Mouse (Mus musculus): ENCODE results near the gene Zfp867. TPM values are rescaled to one million over a fixed set of nuclear protein-coding genes. Genes with fewer than 3 reads are reported as not detected.

Zfp867 gene
- polyA plus RNA-seq, 1 experiment from 2014 or later: 8.8 TPM

DNA sequence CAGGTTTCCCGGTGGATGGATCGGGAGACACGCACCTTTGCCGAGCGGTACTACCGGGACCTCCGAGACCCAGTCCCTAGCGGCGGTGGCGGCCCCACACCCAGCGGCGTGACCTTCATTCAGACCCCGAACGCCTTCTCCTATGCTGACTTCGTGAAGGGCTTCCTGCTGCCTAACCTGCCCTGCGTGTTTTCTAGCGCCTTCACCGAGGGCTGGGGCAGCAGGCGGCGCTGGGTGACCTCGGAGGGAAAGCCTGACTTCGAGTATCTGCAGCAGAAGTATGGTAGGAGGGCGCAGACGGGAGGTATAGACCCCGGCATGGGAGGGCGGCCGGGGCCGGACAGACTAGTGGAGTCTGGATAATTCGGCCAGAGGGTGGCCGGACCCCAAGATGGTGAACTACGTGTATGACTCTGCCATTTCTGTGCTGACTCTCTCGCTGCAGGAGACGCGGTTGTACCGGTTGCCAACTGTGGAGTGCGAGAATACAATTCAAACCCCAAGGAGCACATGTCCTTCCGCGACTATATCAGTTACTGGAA is 22.0 kb downstream of the Zfp867 start:
- WGBS: under 1% methylated on average over 36 of the region's 38 CpGs
- peak overlapping the region; percentile 67 for H3K27ac ChIP-seq (replicated peaks; ENCODE audit: low read depth, low read length)
- ATAC-seq (ENCODE audit: low read depth) (peak; percentile 56), DNase-seq (ENCODE audit: low spot score) (peak; percentile 12)
- H3K4me1 ChIP-seq (ENCODE audit: control insufficient read depth, insufficient read depth, low read length): peaks cover 17% of the 10 kb centered on the region
- no peaks in the 10 kb centered on the region for H3K27me3 ChIP-seq (replicated peaks; ENCODE audit: control insufficient read depth, insufficient read depth, low read length)
- H3K9me3 ChIP-seq (ENCODE audit: control insufficient read depth, low read length): no peaks in the 10 kb centered on the region
- H3K4me2 ChIP-seq (ENCODE audit: low read depth, low read length): peak overlapping the region; percentile 79
- peak overlapping the region; percentile 66 for H3K4me3 ChIP-seq (ENCODE audit: low read depth, low read length)
- H3K9ac ChIP-seq (ENCODE audit: low read depth, low read length): peak overlapping the region; percentile 75
- H3K36me3 ChIP-seq (ENCODE audit: control insufficient read depth, insufficient read depth, low read length): peaks cover 33% of the 10 kb centered on the region

DNA sequence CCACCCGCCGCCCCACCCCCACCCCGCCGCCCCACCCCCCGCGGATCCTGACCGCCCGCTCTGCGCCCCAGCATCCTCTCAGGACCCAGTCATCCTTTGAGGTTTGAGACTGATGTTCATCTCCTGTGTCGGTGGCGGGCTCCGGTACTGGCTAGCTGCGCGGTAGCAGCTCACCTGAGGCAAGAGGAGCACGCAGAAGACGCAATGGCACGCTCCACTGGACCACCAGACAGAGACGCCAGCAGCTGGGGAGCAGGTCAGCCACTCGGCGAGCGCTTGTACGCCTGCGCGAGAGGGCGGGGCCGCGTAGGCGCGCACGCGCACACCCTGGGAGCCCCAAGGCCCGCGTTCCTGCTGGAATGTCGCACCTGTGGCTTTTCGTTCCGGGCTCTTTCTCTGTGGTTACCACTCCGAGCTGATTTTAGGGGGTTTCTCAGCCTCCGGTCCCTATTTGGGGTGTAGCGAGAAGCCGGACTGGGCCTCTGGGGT is 22.5 kb downstream of the Zfp867 start, which contains the start of gene Jmjd4:
TSS of gene Jmjd4 (plus strand) at position 305 of the 489 bp plus-strand sequence.
- Histone ChIP-seq H3K27me3 (replicated peaks; ENCODE audit: control insufficient read depth, insufficient read depth, low read length) (no peaks in the 10 kb centered on the region), H3K9ac (ENCODE audit: low read depth, low read length) (peak within 1 kb of the TSS; percentile 75), H3K4me1 (ENCODE audit: control insufficient read depth, insufficient read depth, low read length) (peaks cover 17% of the 10 kb centered on the region), H3K9me3 (ENCODE audit: control insufficient read depth, low read length) (no peaks in the 10 kb centered on the region), H3K36me3 (ENCODE audit: control insufficient read depth, insufficient read depth, low read length) (peaks cover 28% of the 10 kb centered on the region), H3K27ac (replicated peaks; ENCODE audit: low read depth, low read length) (peak within 1 kb of the TSS; percentile 67), H3K4me3 (ENCODE audit: low read depth, low read length) (peak within 1 kb of the TSS; percentile 66), H3K4me2 (ENCODE audit: low read depth, low read length) (peak within 1 kb of the TSS; percentile 79)
- 0% methylated on average over 16 of the region's 40 CpGs for WGBS
- DNase-seq (ENCODE audit: low spot score): peak; percentile 94
- peak; percentile 98 for ATAC-seq (ENCODE audit: low read depth)

DNA sequence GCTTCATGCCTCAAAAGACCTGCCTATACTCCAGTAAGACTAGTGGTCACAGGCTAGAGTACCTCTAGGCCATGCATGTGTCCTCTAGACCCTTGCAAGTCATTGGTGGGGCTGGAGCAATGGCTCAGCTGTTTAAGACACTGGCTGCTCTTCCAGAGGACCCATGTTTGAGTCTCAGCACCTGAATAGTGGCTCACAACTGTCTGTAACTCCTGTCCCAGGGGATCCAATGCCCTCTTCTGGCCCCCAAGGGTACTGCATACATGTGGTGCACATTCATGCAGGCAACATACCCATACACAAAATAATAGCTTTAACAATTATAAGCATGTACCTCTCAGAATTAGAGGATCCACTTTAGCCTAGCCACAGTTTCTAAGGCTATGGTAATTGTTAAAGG is 29.2 kb downstream of the Zfp867 start:
- Histone ChIP-seq H3K4me3 (ENCODE audit: low read depth, low read length) (no peak overlapping the region), H3K36me3 (ENCODE audit: control insufficient read depth, insufficient read depth, low read length) (peaks cover 15% of the 10 kb centered on the region), H3K27ac (replicated peaks; ENCODE audit: low read depth, low read length) (no peak overlapping the region), H3K9ac (ENCODE audit: low read depth, low read length) (no peak overlapping the region), H3K27me3 (replicated peaks; ENCODE audit: control insufficient read depth, insufficient read depth, low read length) (no peaks in the 10 kb centered on the region), H3K4me2 (ENCODE audit: low read depth, low read length) (no peak overlapping the region), H3K9me3 (ENCODE audit: control insufficient read depth, low read length) (no peaks in the 10 kb centered on the region), H3K4me1 (ENCODE audit: control insufficient read depth, insufficient read depth, low read length) (no peaks in the 10 kb centered on the region)
- ATAC-seq (ENCODE audit: low read depth) (no peak), DNase-seq (ENCODE audit: low spot score) (no peak)

DNA sequence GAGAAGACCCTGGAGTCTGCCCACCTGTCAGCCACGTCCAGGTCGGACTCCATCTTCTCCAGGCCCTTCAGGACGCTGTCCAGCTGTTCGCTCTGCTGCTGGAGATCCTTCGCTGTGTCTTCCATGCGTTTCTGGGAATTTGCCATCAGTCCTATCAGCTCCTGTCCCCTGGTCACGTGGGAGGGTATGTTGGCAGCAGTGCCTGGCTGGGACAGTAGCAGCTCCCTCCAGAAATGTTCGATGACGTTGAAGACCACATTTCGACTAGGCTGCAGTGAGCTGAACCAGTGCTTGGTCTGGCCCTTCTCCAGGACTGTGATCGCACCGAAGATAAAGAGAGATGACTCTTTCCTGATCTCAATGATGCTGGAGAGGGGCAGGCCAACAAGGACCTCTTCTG is 34.3 kb downstream of the Zfp867 start:
- ATAC-seq (ENCODE audit: low read depth) (no peak), DNase-seq (ENCODE audit: low spot score) (no peak)
- Histone ChIP-seq H3K36me3 (ENCODE audit: control insufficient read depth, insufficient read depth, low read length) (peaks cover 35% of the 10 kb centered on the region), H3K4me3 (ENCODE audit: low read depth, low read length) (no peak overlapping the region), H3K27me3 (replicated peaks; ENCODE audit: control insufficient read depth, insufficient read depth, low read length) (no peaks in the 10 kb centered on the region), H3K4me2 (ENCODE audit: low read depth, low read length) (no peak overlapping the region), H3K4me1 (ENCODE audit: control insufficient read depth, insufficient read depth, low read length) (no peaks in the 10 kb centered on the region), H3K27ac (replicated peaks; ENCODE audit: low read depth, low read length) (no peak overlapping the region), H3K9ac (ENCODE audit: low read depth, low read length) (no peak overlapping the region), H3K9me3 (ENCODE audit: control insufficient read depth, low read length) (peaks cover 9% of the 10 kb centered on the region; the same call in 1 of the 2 replicates)
- WGBS: 94% methylated on average over 12 of the region's 12 CpGs

DNA sequence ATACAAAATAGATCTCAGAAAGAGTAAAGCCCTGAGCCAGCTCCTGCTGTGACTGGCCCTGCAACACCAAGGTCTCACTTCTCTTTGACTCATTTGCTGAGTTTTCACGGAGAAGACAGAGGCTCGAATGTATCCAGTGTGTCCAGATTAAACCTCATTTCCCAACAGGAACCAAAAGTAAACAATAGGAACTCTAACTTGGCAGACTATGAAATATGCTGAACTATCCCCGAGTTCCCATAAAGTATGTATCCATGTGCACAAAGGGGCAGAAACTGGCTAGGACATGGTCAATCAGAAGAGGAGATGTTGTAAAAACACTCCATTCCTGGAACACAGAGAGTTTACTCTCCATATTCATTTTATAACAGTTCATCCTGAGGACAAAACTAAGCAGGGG is 40.0 kb downstream of the Zfp867 start:
- no peak overlapping the region; the same call in 1 of the 2 replicates for H3K27ac ChIP-seq (replicated peaks; ENCODE audit: low read depth, low read length)
- H3K9ac ChIP-seq (ENCODE audit: low read depth, low read length): no peak overlapping the region
- WGBS: 50% methylated on average over 3 of the region's 3 CpGs
- H3K27me3 ChIP-seq (replicated peaks; ENCODE audit: control insufficient read depth, insufficient read depth, low read length): no peaks in the 10 kb centered on the region
- H3K9me3 ChIP-seq (ENCODE audit: control insufficient read depth, low read length): peaks cover 9% of the 10 kb centered on the region; the same call in 1 of the 2 replicates
- H3K4me1 ChIP-seq (ENCODE audit: control insufficient read depth, insufficient read depth, low read length): no peaks in the 10 kb centered on the region
- DNase-seq (ENCODE audit: low spot score) (no peak), ATAC-seq (ENCODE audit: low read depth) (no peak)
- H3K4me2 ChIP-seq (ENCODE audit: low read depth, low read length): no peak overlapping the region
- H3K36me3 ChIP-seq (ENCODE audit: control insufficient read depth, insufficient read depth, low read length): peaks cover 55% of the 10 kb centered on the region
- H3K4me3 ChIP-seq (ENCODE audit: low read depth, low read length): no peak overlapping the region

DNA sequence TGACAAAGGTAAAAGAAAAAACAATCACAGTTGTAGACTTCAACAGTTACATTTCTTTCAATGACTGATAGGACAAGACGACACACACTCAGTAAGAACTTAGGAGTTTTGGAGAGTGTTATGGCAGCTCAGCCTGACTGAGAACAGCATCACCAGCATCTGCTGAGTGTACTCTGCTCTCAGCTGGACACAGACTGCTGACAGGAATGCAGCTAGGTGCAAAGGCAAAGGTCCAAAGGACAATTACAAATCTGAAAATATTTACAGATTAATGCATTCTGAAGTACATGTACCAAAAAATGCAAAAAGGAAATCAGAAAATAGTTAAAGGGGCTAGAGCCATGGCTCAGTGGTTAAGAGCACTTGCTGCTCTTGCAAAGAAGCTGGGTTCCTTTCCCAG is 42.3 kb downstream of the Zfp867 start:
- ATAC-seq (ENCODE audit: low read depth) (no peak), DNase-seq (ENCODE audit: low spot score) (no peak)
- Histone ChIP-seq H3K36me3 (ENCODE audit: control insufficient read depth, insufficient read depth, low read length) (peaks cover 62% of the 10 kb centered on the region), H3K4me1 (ENCODE audit: control insufficient read depth, insufficient read depth, low read length) (0 out of 2 replicates have a peak, but pooled peaks cover 4% of the 10 kb centered on the region), H3K9ac (ENCODE audit: low read depth, low read length) (no peak overlapping the region), H3K27me3 (replicated peaks; ENCODE audit: control insufficient read depth, insufficient read depth, low read length) (no peaks in the 10 kb centered on the region), H3K27ac (replicated peaks; ENCODE audit: low read depth, low read length) (no peak overlapping the region), H3K4me3 (ENCODE audit: low read depth, low read length) (no peak overlapping the region), H3K9me3 (ENCODE audit: control insufficient read depth, low read length) (no peaks in the 10 kb centered on the region), H3K4me2 (ENCODE audit: low read depth, low read length) (no peak overlapping the region)
- 76% methylated on average over 1 of the region's 1 CpGs for WGBS

DNA sequence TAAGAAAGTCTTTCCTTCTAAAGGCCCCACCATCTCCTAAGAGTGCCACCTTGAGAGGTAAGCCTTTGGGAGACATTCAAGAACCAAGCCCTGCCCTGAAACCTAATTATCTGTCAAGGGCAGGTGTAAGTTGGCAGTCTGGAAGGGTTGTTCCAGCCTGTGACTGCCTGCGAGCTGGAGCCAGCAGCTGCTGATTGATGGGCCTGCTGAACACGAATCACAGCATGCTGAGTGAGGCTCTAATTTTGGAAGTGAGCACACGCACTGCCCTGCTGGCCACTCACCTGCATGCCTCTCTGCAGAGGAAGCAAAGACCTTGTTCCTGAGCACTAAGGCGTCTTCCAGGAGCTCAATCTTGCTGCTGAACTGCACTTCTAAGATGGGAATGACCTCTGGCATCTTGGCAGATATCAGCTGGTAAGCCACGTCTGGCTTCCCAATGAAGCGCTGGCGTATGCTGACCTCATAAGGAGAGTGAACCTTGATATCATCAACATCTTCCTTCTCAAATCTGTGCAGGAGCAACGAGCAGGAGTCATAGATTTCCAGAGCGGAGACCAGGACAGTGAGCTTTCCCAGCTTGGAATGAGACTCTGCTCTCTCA is 44.1 kb downstream of the Zfp867 start:
- peaks cover 7% of the 10 kb centered on the region; the same call in 1 of the 2 replicates for H3K4me1 ChIP-seq (ENCODE audit: control insufficient read depth, insufficient read depth, low read length)
- no peaks in the 10 kb centered on the region for H3K27me3 ChIP-seq (replicated peaks; ENCODE audit: control insufficient read depth, insufficient read depth, low read length)
- DNase-seq (ENCODE audit: low spot score) (no peak), ATAC-seq (ENCODE audit: low read depth) (no peak)
- 86% methylated on average over 9 of the region's 9 CpGs for WGBS
- no peak overlapping the region for H3K4me2 ChIP-seq (ENCODE audit: low read depth, low read length)
- no peak overlapping the region for H3K4me3 ChIP-seq (ENCODE audit: low read depth, low read length)
- no peak overlapping the region for H3K27ac ChIP-seq (replicated peaks; ENCODE audit: low read depth, low read length)
- no peak overlapping the region for H3K9ac ChIP-seq (ENCODE audit: low read depth, low read length)
- peaks cover 66% of the 10 kb centered on the region for H3K36me3 ChIP-seq (ENCODE audit: control insufficient read depth, insufficient read depth, low read length)
- H3K9me3 ChIP-seq (ENCODE audit: control insufficient read depth, low read length): no peaks in the 10 kb centered on the region

DNA sequence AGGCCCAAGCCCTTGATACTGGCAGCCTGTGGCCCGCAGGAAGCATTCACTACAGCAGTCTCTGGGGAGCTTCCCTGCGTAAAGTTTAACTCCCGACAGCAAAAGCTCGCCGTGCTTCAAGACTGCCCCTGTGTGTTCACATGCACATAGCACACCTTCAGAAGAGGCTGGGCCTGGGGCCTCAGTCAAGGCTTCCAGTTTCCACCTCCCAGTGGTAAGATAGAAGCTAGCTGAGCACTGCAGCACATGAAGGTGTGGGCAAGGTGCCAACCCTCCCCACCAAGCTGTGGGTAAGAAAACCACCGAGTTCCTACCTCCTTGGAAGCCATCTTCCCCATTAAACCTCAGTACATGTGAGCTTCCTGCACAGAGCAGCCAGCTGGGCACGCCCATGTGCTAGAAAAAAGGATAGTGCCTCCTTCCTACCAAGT is 46.6 kb downstream of the Zfp867 start:
- Histone ChIP-seq H3K36me3 (ENCODE audit: control insufficient read depth, insufficient read depth, low read length) (peaks cover 66% of the 10 kb centered on the region), H3K4me3 (ENCODE audit: low read depth, low read length) (no peak overlapping the region), H3K4me1 (ENCODE audit: control insufficient read depth, insufficient read depth, low read length) (peaks cover 7% of the 10 kb centered on the region; the same call in 1 of the 2 replicates), H3K27ac (replicated peaks; ENCODE audit: low read depth, low read length) (peak overlapping the region; percentile 39; the same call in 1 of the 2 replicates), H3K9me3 (ENCODE audit: control insufficient read depth, low read length) (no peaks in the 10 kb centered on the region), H3K4me2 (ENCODE audit: low read depth, low read length) (no peak overlapping the region), H3K27me3 (replicated peaks; ENCODE audit: control insufficient read depth, insufficient read depth, low read length) (no peaks in the 10 kb centered on the region), H3K9ac (ENCODE audit: low read depth, low read length) (no peak overlapping the region)
- DNase-seq (ENCODE audit: low spot score) (peak; percentile 86), ATAC-seq (ENCODE audit: low read depth) (peak; percentile 69; the same call in 1 of the 2 replicates)
- 32% methylated on average over 7 of the region's 7 CpGs for WGBS
